Comparison of ENCODE assay signal across 17 mouse cellular contexts in the genomic region with DNA sequence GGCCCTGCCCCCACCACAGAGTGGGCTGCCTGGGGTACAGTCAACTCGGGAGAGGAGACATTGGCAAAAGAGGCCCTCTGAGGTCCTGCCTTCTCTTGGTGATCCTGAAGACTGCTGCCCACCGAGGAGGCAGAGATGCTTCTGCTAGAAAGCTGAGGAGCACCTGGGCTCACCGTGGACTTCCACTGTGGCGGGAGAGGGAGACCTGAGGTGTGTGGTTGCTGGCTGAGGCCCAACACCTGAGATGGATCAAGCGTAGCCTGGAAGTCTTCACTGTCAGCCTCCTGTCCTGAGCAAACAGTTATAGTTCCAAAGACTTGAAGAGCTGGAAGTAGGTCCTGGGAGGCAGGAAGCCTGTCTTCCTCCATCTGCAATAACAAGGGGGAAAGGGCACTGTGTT.
"Had no signal": no experiment of that assay in that cellular context is flagged by ENCODE, and none has a peak within 500 bp of the region (broad histone marks: within the 10 kb centered on the region; RNA-seq: fewer than 3 reads in every experiment).

No protein-coding gene starts in this region.

- H3K4me1 ChIP-seq: midbrain, embryonic 15.5 days had no signal

- H3K4me2 ChIP-seq: kidney, embryonic 15.5 days; liver, embryonic 11.5 days; liver, embryonic 15.5 days; midbrain, embryonic 11.5 days; midbrain, embryonic 15.5 days; neural tube, embryonic 13.5 days had no signal

- DNase-seq: kidney, postnatal 14 days; lung, adult 2 months; lung, postnatal 36 days; retina, postnatal 1 day; right cerebral cortex, postnatal 4 days; spleen, adult 18-20 months; thymus, postnatal 36 days had no signal

- ATAC-seq: lung, postnatal 0 days; midbrain, embryonic 15.5 days had no signal

- H3K9me3 ChIP-seq: kidney, embryonic 15.5 days; limb, embryonic 10.5 days; liver, embryonic 15.5 days; megakaryocyte, embryonic 14.5 days; midbrain, embryonic 15.5 days; neural tube, embryonic 13.5 days had no signal

- H3K27me3 ChIP-seq: kidney, embryonic 15.5 days; liver, embryonic 15.5 days; megakaryocyte, embryonic 14.5 days; midbrain, embryonic 15.5 days; neural tube, embryonic 13.5 days had no signal

- H3K4me3 ChIP-seq: kidney, embryonic 15.5 days; left cerebral cortex, adult 2 months; limb, embryonic 10.5 days; liver, embryonic 15.5 days; megakaryocyte, embryonic 14.5 days; midbrain, embryonic 15.5 days; neural tube, embryonic 13.5 days had no signal

- H3K27ac ChIP-seq: kidney, embryonic 15.5 days; limb, embryonic 10.5 days; liver, embryonic 15.5 days; midbrain, embryonic 15.5 days; neural tube, embryonic 13.5 days had no signal

- H3K9ac ChIP-seq: kidney, embryonic 15.5 days; liver, embryonic 15.5 days; midbrain, embryonic 15.5 days; neural tube, embryonic 13.5 days had no signal
